Mouse (Mus musculus) lung, embryonic 14.5 days (tissue): ENCODE measurements around the gene Ces5a. TPM values are rescaled to one million over a fixed set of nuclear protein-coding genes. Genes with fewer than 3 reads are reported as not detected.

Experiments
- ATAC-seq: fragments of 200-750 bp; cut with Nextera tagmentation; 2 replicates; pipeline ENCODE4 v1.8.0; 2017; ENCODE audit warnings: mild to moderate bottlenecking, moderate TSS enrichment, moderate library complexity; ENCODE audit not compliant: insufficient read depth
- DNase-seq: peaks from one replicate; pipeline ENCODE4 v3.0.0-alpha.2; 2015
- H3K27ac ChIP-seq: fragments of 300-500 bp; sonication (generic); 2 replicates; pipeline ENCODE4 v1.5.1; 2014; ENCODE audit warnings: low read depth, mild to moderate bottlenecking, moderate library complexity
- H3K27me3 ChIP-seq: fragments of 300-500 bp; sonication (generic); 2 replicates; pipeline ENCODE4 v1.6.1; 2014; ENCODE audit warnings: low read length, control low read depth; ENCODE audit not compliant: insufficient read depth
- H3K36me3 ChIP-seq: fragments of 300-500 bp; sonication (generic); 2 replicates; pipeline ENCODE4 v1.6.1; 2014; ENCODE audit warnings: control low read depth; ENCODE audit not compliant: insufficient read depth
- H3K4me1 ChIP-seq: fragments of 300-500 bp; sonication (generic); 2 replicates; pipeline ENCODE4 v1.6.1; 2014; ENCODE audit warnings: antibody characterized with exemption, control low read depth; ENCODE audit not compliant: insufficient read depth
- H3K4me2 ChIP-seq: fragments of 300-500 bp; sonication (generic); 2 replicates; pipeline ENCODE4 v1.6.1; 2014; ENCODE audit warnings: mild to moderate bottlenecking
- H3K4me3 ChIP-seq: fragments of 300-500 bp; sonication (generic); 2 replicates; pipeline ENCODE4 v1.5.1; 2014; ENCODE audit warnings: low read depth, low read length
- H3K9ac ChIP-seq: fragments of 300-500 bp; sonication (generic); 2 replicates; pipeline ENCODE4 v1.6.1; 2014
- H3K9me3 ChIP-seq: fragments of 300-500 bp; sonication (generic); 2 replicates; pipeline ENCODE4 v1.6.1; 2016; ENCODE audit warnings: low read depth, low read length, control low read depth
- CTCF ChIP-seq: IDR thresholded peaks from 2 replicates; pipeline ENCODE4 v1.5.1; 2016; ENCODE audit warnings: antibody characterized with exemption, low read depth
- WGBS: fragments of 180-500 bp; shearing (Covaris S2); extraction: QIAGEN DNeasy Blood & Tissue Kit; methylation state at CpG from one replicate; pipeline ENCODE4 v1.1.7; 2014; 5-methylcytosine and 5-hydroxymethylcytosine counted together
- polyA plus RNA-seq: library from polyadenylated mRNA; unstranded; fragments of >200 nt; fragmentation: Nextera tagmentation; extraction: Ambion mirVana; gene quantifications from 2 replicates; pipeline ENCODE4 v1.2.1, GENCODE M21; 2014

The Ces5a gene
- not detected in 2 replicates for polyA plus RNA-seq

GRCm38 (mm10) chr8:93535730-93536129 is at the start of gene Ces5a:
Gene Ces5a, minus strand, starts transcription at chr8:93535830.
- Histone ChIP-seq H3K27ac (no peak within 1 kb of the TSS), H3K36me3 (no peaks in the 10 kb centered on the region), H3K4me1 (no peaks in the 10 kb centered on the region), H3K27me3 (no peaks in the 10 kb centered on the region), H3K4me2 (no peak within 1 kb of the TSS), H3K9me3 (no peaks in the 10 kb centered on the region), H3K9ac (no peak within 1 kb of the TSS), H3K4me3 (no peak within 1 kb of the TSS)
- TF ChIP-seq CTCF = no peak
- WGBS = 71% methylated on average over 5 of the region's 5 CpGs
- no peak for DNase-seq
- no peak for ATAC-seq

GRCm38 (mm10) chr8:93572841-93573240 is 37.2 kb upstream of the Ces5a start:
- no peak for TF ChIP-seq CTCF
- Histone ChIP-seq H3K4me1 (peaks cover 4% of the 10 kb centered on the region), H3K9me3 (0 out of 2 replicates have a peak, but pooled peaks cover 6% of the 10 kb centered on the region), H3K36me3 (no peaks in the 10 kb centered on the region), H3K27me3 (no peaks in the 10 kb centered on the region), H3K4me3 (no peak overlapping the region), H3K27ac (no peak overlapping the region), H3K9ac (no peak overlapping the region), H3K4me2 (no peak overlapping the region)
- no peak for DNase-seq
- ATAC-seq = no peak
- WGBS = 80% methylated on average over 9 of the region's 9 CpGs

GRCm38 (mm10) chr8:93572095-93572501 is 36.5 kb upstream of the Ces5a start:
- ATAC-seq (no peak), DNase-seq (no peak)
- Histone ChIP-seq H3K9me3 (0 out of 2 replicates have a peak, but pooled peaks cover 6% of the 10 kb centered on the region), H3K36me3 (no peaks in the 10 kb centered on the region), H3K4me3 (no peak overlapping the region), H3K4me1 (peaks cover 4% of the 10 kb centered on the region), H3K4me2 (no peak overlapping the region), H3K27me3 (no peaks in the 10 kb centered on the region), H3K27ac (peak overlapping the region; percentile 51; the same call in 1 of the 2 replicates), H3K9ac (no peak overlapping the region)
- TF ChIP-seq CTCF = no peak
- 29% methylated on average over 2 of the region's 2 CpGs for WGBS

GRCm38 (mm10) chr8:93571369-93571985 is 35.8 kb upstream of the Ces5a start:
- Histone ChIP-seq H3K9ac (no peak overlapping the region), H3K9me3 (0 out of 2 replicates have a peak, but pooled peaks cover 6% of the 10 kb centered on the region), H3K4me2 (no peak overlapping the region), H3K4me3 (no peak overlapping the region), H3K36me3 (no peaks in the 10 kb centered on the region), H3K27ac (no peak overlapping the region), H3K4me1 (peaks cover 4% of the 10 kb centered on the region), H3K27me3 (no peaks in the 10 kb centered on the region)
- ATAC-seq (peak; percentile 83), DNase-seq (peak; percentile 79)
- no peak for TF ChIP-seq CTCF
- 27% methylated on average over 9 of the region's 9 CpGs for WGBS

- H3K27ac ChIP-seq = peak overlapping the region; percentile 7; the same call in 1 of the 2 replicates
Observed at GRCm38 (mm10) chr8:93570186-93570530, 34.5 kb upstream of the Ces5a start.

GRCm38 (mm10) chr8:93569311-93570185 is 33.9 kb upstream of the Ces5a start:
- 44% methylated on average over 13 of the region's 13 CpGs for WGBS
- peaks cover 4% of the 10 kb centered on the region for H3K4me1 ChIP-seq
- ATAC-seq (peak; percentile 62; the same call in 1 of the 2 replicates), DNase-seq (peak; percentile 64)
- no peak overlapping the region for H3K4me2 ChIP-seq
- H3K27me3 ChIP-seq = no peaks in the 10 kb centered on the region
- no peak overlapping the region for H3K4me3 ChIP-seq
- H3K36me3 ChIP-seq = no peaks in the 10 kb centered on the region
- no peak for TF ChIP-seq CTCF
- 0 out of 2 replicates have a peak, but pooled peaks cover 6% of the 10 kb centered on the region for H3K9me3 ChIP-seq
- peak overlapping the region; percentile 7; the same call in 1 of the 2 replicates for H3K27ac ChIP-seq
- H3K9ac ChIP-seq = no peak overlapping the region

More at GRCm38 (mm10) chr8:93570186-93570530, 34.5 kb upstream of the Ces5a start:
- Histone ChIP-seq H3K9me3 (0 out of 2 replicates have a peak, but pooled peaks cover 6% of the 10 kb centered on the region), H3K4me1 (peaks cover 4% of the 10 kb centered on the region), H3K4me3 (no peak overlapping the region), H3K4me2 (no peak overlapping the region), H3K36me3 (no peaks in the 10 kb centered on the region), H3K9ac (no peak overlapping the region), H3K27me3 (no peaks in the 10 kb centered on the region)
- DNase-seq (no peak), ATAC-seq (no peak)
- TF ChIP-seq CTCF = no peak
- WGBS = 35% methylated on average over 2 of the region's 2 CpGs

- Histone ChIP-seq H3K9ac (no peak overlapping the region), H3K4me1 (peaks cover 4% of the 10 kb centered on the region), H3K4me2 (no peak overlapping the region), H3K9me3 (0 out of 2 replicates have a peak, but pooled peaks cover 6% of the 10 kb centered on the region), H3K27me3 (no peaks in the 10 kb centered on the region), H3K4me3 (no peak overlapping the region), H3K27ac (no peak overlapping the region), H3K36me3 (no peaks in the 10 kb centered on the region)
- 91% methylated on average over 3 of the region's 3 CpGs for WGBS
- no peak for TF ChIP-seq CTCF
- DNase-seq (no peak), ATAC-seq (no peak)
Observed at GRCm38 (mm10) chr8:93568666-93569065, 33.0 kb upstream of the Ces5a start.
